Mouse (Mus musculus): ENCODE measurements around the gene Hist1h2ab. TPM values are rescaled to one million over a fixed set of nuclear protein-coding genes. Genes with fewer than 3 reads are reported as not detected.
"Not testable (repeated sequence)": the region's sequence is repeated elsewhere in the genome, so short reads cannot be mapped to it uniquely, and the experiment has no call there.

The Hist1h2ab gene
- total and polyA plus RNA-seq, 3 experiments = 8.0 to 2,219 TPM; not detected in 1

DNA sequence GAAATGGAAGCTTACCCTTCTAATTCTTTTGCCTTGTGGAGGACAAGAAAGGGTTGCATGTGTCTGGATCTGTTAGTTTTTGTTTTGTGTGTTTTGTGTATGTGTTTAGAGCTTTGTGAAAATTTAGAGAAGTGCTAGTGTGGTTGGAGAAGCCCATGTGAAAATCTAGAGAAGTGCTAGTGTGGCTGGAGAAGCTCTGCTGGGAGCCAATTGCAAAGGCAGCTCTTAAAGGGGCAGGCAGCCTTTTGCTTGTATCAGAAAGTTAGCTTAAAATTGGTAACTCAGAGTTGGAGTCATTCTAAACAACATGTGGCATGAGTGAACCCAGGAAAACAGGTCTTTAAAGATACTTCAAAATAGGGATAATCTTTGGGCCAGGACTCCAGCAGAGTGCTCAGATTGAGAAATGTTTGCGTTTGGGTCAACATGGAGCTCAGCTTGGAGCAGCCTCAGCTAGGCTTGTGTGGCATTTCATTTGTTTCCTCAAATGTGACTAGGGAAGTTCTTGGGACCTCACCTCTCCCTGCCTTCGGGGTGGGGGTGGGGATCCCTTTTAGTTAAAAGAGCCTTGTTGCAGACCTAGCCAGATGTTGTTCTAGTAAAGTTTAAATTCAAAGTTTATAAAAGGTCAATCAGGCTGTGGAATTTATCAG is 33.2 kb upstream of the Hist1h2ab start:
- peaks cover 0 to 22% of the 10 kb centered on the region in 2 experiments; a peak in 2 of 4 replicates for H3K36me3 ChIP-seq (ENCODE audit: control insufficient read depth in 1 of 2, insufficient read depth in 2 of 2, low read length in 2 of 2)
- 0 out of 2 replicates have a peak, but pooled peaks have one; percentile 11 for TF ChIP-seq TBP (IDR thresholded peaks at IDR 0.05; ENCODE audit: low read depth, low read length)
- not testable (repeated sequence) for H3K4me3 ChIP-seq (ENCODE audit: control insufficient read depth in 1 of 2, insufficient read depth in 1 of 2, low read depth in 2 of 2, low read length in 2 of 2); H3K9me3 ChIP-seq (replicated peaks; ENCODE audit: insufficient read depth, low read length); H3K27ac ChIP-seq (ENCODE audit: control insufficient read depth, low read depth, low read length); H3K27me3 ChIP-seq (ENCODE audit: control insufficient read depth in 1 of 2, insufficient read depth in 2 of 2, low read length in 2 of 2); H3K9ac ChIP-seq (ENCODE audit: control insufficient read depth, low read depth, low read length, poor library complexity, severe bottlenecking); H3K79me2 ChIP-seq (ENCODE audit: control insufficient read depth, insufficient read depth, low read length, poor library complexity)
- DNase-seq (ENCODE audit: low read depth, low spot score) = peak; percentile 52
- peaks cover 10 to 18% of the 10 kb centered on the region in 2 experiments for H3K4me1 ChIP-seq (ENCODE audit: control insufficient read depth in 1 of 2, insufficient read depth in 2 of 2, low read length in 2 of 2)

DNA sequence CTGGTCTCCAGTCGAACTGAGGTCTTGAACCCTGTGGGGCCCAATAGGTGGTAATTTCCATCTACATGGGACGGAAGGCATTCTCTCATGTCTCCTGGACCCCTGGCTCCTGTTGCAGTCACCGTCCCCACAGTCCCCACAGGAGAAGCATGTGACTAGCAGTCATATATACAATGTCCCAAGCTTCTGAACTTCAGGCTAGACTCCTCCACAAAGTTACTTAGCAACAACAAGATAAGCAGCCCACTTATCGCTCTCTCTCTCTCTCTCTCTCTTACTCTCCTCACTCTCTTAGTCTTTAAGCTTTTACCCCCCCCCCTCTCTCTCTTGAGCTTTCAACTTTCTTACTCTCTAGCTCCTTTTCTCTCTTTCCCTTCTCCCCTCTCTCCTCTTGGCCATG is 26.7 kb upstream of the Hist1h2ab start:
- Histone ChIP-seq H3K4me1 (ENCODE audit: control insufficient read depth in 1 of 2, insufficient read depth in 2 of 2, low read length in 2 of 2) (peaks cover 7 to 23% of the 10 kb centered on the region in 2 experiments), H3K4me3 (ENCODE audit: control insufficient read depth in 1 of 2, insufficient read depth in 1 of 2, low read depth in 2 of 2, low read length in 2 of 2) (peak overlapping the region; percentile 40 to 43), H3K27ac (ENCODE audit: control insufficient read depth, low read depth, low read length) (peak overlapping the region; percentile 70), H3K79me2 (ENCODE audit: control insufficient read depth, insufficient read depth, low read length, poor library complexity) (no peaks in the 10 kb centered on the region), H3K27me3 (ENCODE audit: control insufficient read depth in 1 of 2, insufficient read depth in 2 of 2, low read length in 2 of 2) (no peaks in the 10 kb centered on the region), H3K36me3 (ENCODE audit: control insufficient read depth in 1 of 2, insufficient read depth in 2 of 2, low read length in 2 of 2) (peaks cover 0 to 15% of the 10 kb centered on the region in 2 experiments; a peak in 2 of 4 replicates), H3K9me3 (replicated peaks; ENCODE audit: insufficient read depth, low read length) (no peaks in the 10 kb centered on the region), H3K9ac (ENCODE audit: control insufficient read depth, low read depth, low read length, poor library complexity, severe bottlenecking) (peak overlapping the region; percentile 50)
- TF ChIP-seq USF1 (IDR thresholded peaks at IDR 0.05; ENCODE audit: low read depth, low read length) (peak; percentile 63), MAX (IDR thresholded peaks at IDR 0.05; ENCODE audit: low read length) (peak; percentile 70), ETS1 (IDR thresholded peaks at IDR 0.05; ENCODE audit: low read depth, low read length) (peak; percentile 74; the same call in 1 of the 2 replicates), EP300 (IDR thresholded peaks at IDR 0.05; ENCODE audit: low read depth in 1 of 2, low read length in 2 of 2) (peak; percentile 69 to 84), CTCF (IDR thresholded peaks at IDR 0.05 in 2 of 3, conservative IDR thresholded peaks at IDR 0.05 in 1 of 3; ENCODE audit: control insufficient read depth in 1 of 3, insufficient read depth in 1 of 3, low read depth in 2 of 3, low read length in 3 of 3, poor library complexity in 1 of 3, severe bottlenecking in 1 of 3) (no peak), RAD21 (IDR thresholded peaks at IDR 0.05; ENCODE audit: low read depth, low read length) (no peak), BHLHE40 (IDR thresholded peaks at IDR 0.05; ENCODE audit: borderline replicate concordance, low read depth, low read length) (no peak), GATA1 (IDR thresholded peaks at IDR 0.05; ENCODE audit: low read depth, low read length) (peak; percentile 97), SIN3A (IDR thresholded peaks at IDR 0.05; ENCODE audit: low read length) (peak; percentile 79), HCFC1 (IDR thresholded peaks at IDR 0.05; ENCODE audit: low read depth, low read length) (peak; percentile 35; the same call in 1 of the 2 replicates), MEF2A (IDR thresholded peaks at IDR 0.05; ENCODE audit: extremely low read depth, insufficient replicate concordance, low read depth, low read length, poor library complexity, severe bottlenecking) (no peak), KAT2A (conservative IDR thresholded peaks at IDR 0.05; ENCODE audit: low read depth, low read length) (no peak), RCOR1 (IDR thresholded peaks at IDR 0.05; ENCODE audit: low read depth, low read length) (peak; percentile 79), ZNF384 (IDR thresholded peaks at IDR 0.05; ENCODE audit: low read depth, low read length) (no peak), NELFE (IDR thresholded peaks at IDR 0.05; ENCODE audit: low read depth, low read length) (no peak), JUND (IDR thresholded peaks at IDR 0.05; ENCODE audit: low read depth, low read length) (peak; percentile 99), TAL1 (IDR thresholded peaks at IDR 0.05; ENCODE audit: low read length) (no peak), MYC (IDR thresholded peaks at IDR 0.05; ENCODE audit: low read depth, low read length) (peak; percentile 71), MAZ (IDR thresholded peaks at IDR 0.05; ENCODE audit: low read depth, low read length) (peak; percentile 74; the same call in 1 of the 2 replicates), ZMIZ1 (IDR thresholded peaks at IDR 0.05; ENCODE audit: low read depth, low read length) (no peak), POLR2A (IDR thresholded peaks at IDR 0.05; ENCODE audit: control insufficient read depth in 1 of 2, insufficient read depth in 1 of 2, low read depth in 1 of 2, low read length in 2 of 2, poor library complexity in 1 of 2) (no peak), MXI1 (IDR thresholded peaks at IDR 0.05; ENCODE audit: low read depth, low read length) (peak; percentile 79), MAFK (IDR thresholded peaks at IDR 0.05; ENCODE audit: borderline replicate concordance, low read depth, low read length) (no peak), TBP (IDR thresholded peaks at IDR 0.05; ENCODE audit: low read depth, low read length) (no peak), TCF12 (IDR thresholded peaks at IDR 0.05; ENCODE audit: low read depth, low read length) (0 out of 2 replicates have a peak, but pooled peaks have one; percentile 31), CHD1 (IDR thresholded peaks at IDR 0.05; ENCODE audit: low read depth, low read length) (no peak)
- DNase-seq (ENCODE audit: low read depth, low spot score) = peak; percentile 76

All from MEL (cell line).